Comparison of ENCODE assay signal across 25 mouse cellular contexts in the genomic region with DNA sequence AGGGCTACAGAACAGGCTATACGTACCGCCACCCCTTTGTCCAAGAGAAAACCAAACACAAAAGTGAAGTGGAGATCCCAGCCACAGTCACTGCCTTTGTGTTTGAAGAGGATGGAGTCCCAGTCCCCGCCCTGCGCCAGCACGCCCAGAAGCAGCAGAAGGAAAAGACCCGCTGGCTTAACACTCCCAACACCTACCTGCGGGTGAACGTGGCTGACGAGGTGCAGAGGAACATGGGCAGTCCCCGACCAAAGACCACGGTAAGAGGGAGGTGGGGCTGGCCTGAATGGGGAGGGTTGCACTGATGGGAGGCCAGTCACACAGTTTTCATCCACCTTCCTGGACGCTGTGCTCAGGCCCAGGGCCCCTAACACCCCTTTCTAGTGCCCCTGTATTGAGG.
"Had no signal": no experiment of that assay in that cellular context is flagged by ENCODE, and none has a peak within 500 bp of the region (broad histone marks: within the 10 kb centered on the region; RNA-seq: fewer than 3 reads in every experiment).

No protein-coding gene starts in this region.

- H3K9ac ChIP-seq: heart, embryonic 12.5 days; hindbrain, embryonic 12.5 days; hindbrain, embryonic 14.5 days; intestine, embryonic 15.5 days; kidney, embryonic 15.5 days; limb, embryonic 13.5 days had no signal

- H3K4me1 ChIP-seq: heart, embryonic 12.5 days; intestine, embryonic 15.5 days; kidney, embryonic 15.5 days had no signal

- H3K4me3 ChIP-seq: gastrocnemius, adult 2 months; heart, embryonic 10.5 days; heart, embryonic 12.5 days; hindbrain, embryonic 10.5 days; hindbrain, embryonic 12.5 days; intestine, embryonic 15.5 days; kidney, embryonic 15.5 days; limb, embryonic 13.5 days had no signal

- H3K27me3 ChIP-seq: hindbrain, embryonic 12.5 days; intestine, embryonic 15.5 days; kidney, embryonic 15.5 days; limb, embryonic 13.5 days had no signal

- H3K4me2 ChIP-seq: heart, embryonic 12.5 days; hindbrain, embryonic 12.5 days; hindbrain, embryonic 14.5 days; intestine, embryonic 15.5 days; kidney, embryonic 15.5 days; limb, embryonic 13.5 days had no signal

- H3K36me3 ChIP-seq: heart, embryonic 10.5 days; heart, embryonic 12.5 days; intestine, embryonic 15.5 days; kidney, embryonic 15.5 days; limb, embryonic 13.5 days had no signal

- ATAC-seq: forebrain, embryonic 16.5 days; hindbrain, embryonic 16.5 days; inflammation-experienced regulatory T-cells, adult 6 months; intestine, embryonic 15.5 days; intestine, postnatal 0 days had no signal

- H3K27ac ChIP-seq: gastrocnemius, adult 2 months; heart, embryonic 10.5 days; hindbrain, embryonic 10.5 days; hindbrain, embryonic 12.5 days; hindbrain, embryonic 14.5 days; intestine, embryonic 15.5 days; kidney, embryonic 15.5 days; kidney, postnatal 0 days; limb, embryonic 13.5 days had no signal

- H3K9me3 ChIP-seq: heart, embryonic 10.5 days; heart, embryonic 12.5 days; hindbrain, embryonic 10.5 days; hindbrain, embryonic 12.5 days; intestine, embryonic 15.5 days; kidney, embryonic 15.5 days; limb, embryonic 13.5 days had no signal

- DNase-seq: gastrocnemius, adult 2 months; gastrocnemius, postnatal 10 days; gastrocnemius, postnatal 25 days; heart, adult 18-20 months; heart, postnatal 10 days; heart, postnatal 4 days; kidney, adult 2 months; kidney, adult 9 months; kidney, postnatal 14 days; kidney, postnatal 36 days; layer of hippocampus, postnatal 36 days; left cerebral cortex, postnatal 4 days had no signal
